Comparison of ENCODE assay signal across 8 mouse cellular contexts in the genomic region with DNA sequence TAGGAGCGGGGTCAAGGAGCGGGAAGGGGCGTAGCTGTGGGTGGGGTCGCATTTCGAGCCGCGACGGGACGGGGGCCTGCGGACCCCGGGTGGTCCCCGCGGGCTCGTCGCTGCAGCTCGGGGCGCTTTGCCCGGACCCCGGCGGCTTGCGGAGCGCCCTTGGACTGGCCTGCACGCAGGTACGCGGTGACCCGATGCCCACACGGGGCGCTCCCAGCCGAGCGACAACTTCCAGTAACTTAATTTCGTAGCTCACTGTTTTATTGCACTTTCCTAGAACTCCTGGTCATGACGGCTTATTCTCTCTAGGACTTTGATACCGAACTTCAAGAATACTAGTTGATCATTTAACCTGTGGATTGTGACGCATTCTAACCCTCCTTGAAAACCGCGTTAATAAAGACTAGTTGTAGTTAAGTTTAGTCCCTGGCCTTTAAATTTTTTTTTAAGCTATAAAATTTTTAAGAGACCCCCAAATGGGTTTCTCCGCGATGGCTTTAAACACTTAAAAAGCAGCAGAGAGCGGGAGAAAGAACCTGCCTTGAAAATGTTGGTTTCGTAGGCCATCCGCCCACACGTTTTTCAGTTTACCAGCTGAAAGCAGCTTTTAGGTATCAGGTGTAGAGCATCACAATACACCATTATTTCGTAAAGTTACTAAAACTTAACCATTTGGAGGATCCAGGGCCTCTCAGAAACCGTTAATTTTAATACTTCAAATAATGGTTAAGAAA. TPM values are rescaled to one million over a fixed set of nuclear protein-coding genes. Genes with fewer than 3 reads are reported as not detected.
DNase-seq lines count a peak whose midpoint lies in the region; ATAC-seq and TF ChIP-seq lines count a peak whose summit lies in the region.

No protein-coding gene starts in this region.

- no peak overlapping the region for H3K27ac ChIP-seq in thymus, adult 2 months (ENCODE audit: control insufficient read depth, insufficient read depth, low read length)
- peak overlapping the region; percentile 93 for H3K27ac ChIP-seq in heart, postnatal 0 days (ENCODE audit: low read depth)
- peak overlapping the region; percentile 84 for H3K27ac ChIP-seq in midbrain, embryonic 11.5 days (ENCODE audit: low read depth, low read length)

- H3K27me3 ChIP-seq in thymus, adult 2 months (ENCODE audit: control insufficient read depth, insufficient read depth, low read length): no peaks in the 10 kb centered on the region
- H3K27me3 ChIP-seq in heart, postnatal 0 days (ENCODE audit: control insufficient read depth, insufficient read depth, low read length): no peaks in the 10 kb centered on the region
- H3K27me3 ChIP-seq in midbrain, embryonic 11.5 days (ENCODE audit: control insufficient read depth, insufficient read depth, low read length): no peaks in the 10 kb centered on the region

- no peaks in the 10 kb centered on the region for H3K36me3 ChIP-seq in thymus, adult 2 months (ENCODE audit: control insufficient read depth, insufficient read depth, low read length)
- peaks cover 4% of the 10 kb centered on the region; the same call in 1 of the 2 replicates for H3K36me3 ChIP-seq in heart, postnatal 0 days (replicated peaks; ENCODE audit: control insufficient read depth, insufficient read depth, low read length)
- H3K36me3 ChIP-seq in midbrain, embryonic 11.5 days (ENCODE audit: control insufficient read depth, insufficient read depth, low read length): no peaks in the 10 kb centered on the region

- intact Hi-C loops in left cerebral cortex, postnatal 36 days (cut with DNase I): loop anchor here (5.0 kb wide), 1 partner anchor 230 kb away; a partner anchor contains a TSS

- H3K4me3 ChIP-seq in thymus, adult 2 months (ENCODE audit: control insufficient read depth, insufficient read depth, low read length): peak overlapping the region; percentile 84
- peak overlapping the region; percentile 81 for H3K4me3 ChIP-seq in heart, postnatal 0 days (ENCODE audit: low read depth, low read length)
- peak overlapping the region; percentile 99 for H3K4me3 ChIP-seq in midbrain, embryonic 11.5 days (ENCODE audit: low read depth, low read length)

- TF ChIP-seq EP300 in heart, postnatal 0 days (IDR thresholded peaks at IDR 0.05; ENCODE audit: low read depth): no peak

- no peaks in the 10 kb centered on the region for H3K9me3 ChIP-seq in heart, postnatal 0 days (replicated peaks; ENCODE audit: control insufficient read depth, low read length)
- no peaks in the 10 kb centered on the region for H3K9me3 ChIP-seq in midbrain, embryonic 11.5 days (ENCODE audit: control insufficient read depth, low read length)

- TF ChIP-seq CTCF in thymus, adult 2 months (IDR thresholded peaks at IDR 0.05; ENCODE audit: borderline replicate concordance, control insufficient read depth, extremely low read depth, insufficient read depth, low read length, poor library complexity): peak; percentile 35; the same call in 1 of the 2 replicates
- no peak for TF ChIP-seq CTCF in heart, postnatal 0 days (IDR thresholded peaks at IDR 0.05; ENCODE audit: low read depth)

- peaks cover 10% of the 10 kb centered on the region for H3K4me1 ChIP-seq in thymus, adult 2 months (replicated peaks; ENCODE audit: control insufficient read depth, insufficient read depth, low read length)
- peaks cover 30% of the 10 kb centered on the region for H3K4me1 ChIP-seq in heart, postnatal 0 days (ENCODE audit: control insufficient read depth, insufficient read depth)
- H3K4me1 ChIP-seq in midbrain, embryonic 11.5 days (ENCODE audit: control insufficient read depth, insufficient read depth, low read length): peaks cover 19% of the 10 kb centered on the region

- peak overlapping the region; percentile 90 for H3K9ac ChIP-seq in heart, postnatal 0 days (replicated peaks; ENCODE audit: low read depth, low read length)
- H3K9ac ChIP-seq in midbrain, embryonic 11.5 days (ENCODE audit: low read length): peak overlapping the region; percentile 98

- TF ChIP-seq POLR2A in thymus, adult 2 months (IDR thresholded peaks at IDR 0.05; ENCODE audit: control insufficient read depth, extremely low read depth, insufficient read depth, low read length, poor library complexity): no peak

- peak; percentile 37 for ATAC-seq in heart, postnatal 0 days (ENCODE audit: insufficient read depth, low read depth)
- ATAC-seq in midbrain, embryonic 11.5 days (ENCODE audit: low FRiP score): no peak
- ATAC-seq in megakaryocyte progenitor cell, adult 5-6 weeks (replicated peaks; ENCODE audit: poor library complexity): no peak

- DNase-seq in thymus, adult 2 months: no peak
- DNase-seq in thymus, postnatal 10 days (ENCODE audit: low spot score in 2 of 2): no peak
- DNase-seq in c-Kit-positive CD71-positive TER-119-positive erythroid progenitor cells, embryonic 14.5 days (ENCODE audit: low spot score): peak; percentile 34
- DNase-seq in heart, postnatal 0 days (ENCODE audit: low spot score): peak; percentile 30
- peak; percentile 66 to 78 for DNase-seq in kidney, postnatal 36 days
- DNase-seq in midbrain, embryonic 11.5 days (ENCODE audit: low spot score, missing footprints): peak; percentile 94
- no peak for DNase-seq in left cerebral cortex, postnatal 36 days (ENCODE audit: low spot score in 2 of 2)

- 2% methylated on average over 44 of the region's 44 CpGs for WGBS in thymus, adult 2 months
- 4% methylated on average over 43 of the region's 44 CpGs for WGBS in heart, postnatal 0 days
- 7% methylated on average over 37 of the region's 44 CpGs for WGBS in midbrain, embryonic 11.5 days

- peak overlapping the region; percentile 77 for H3K4me2 ChIP-seq in heart, postnatal 0 days (ENCODE audit: low read depth, low read length)
- H3K4me2 ChIP-seq in midbrain, embryonic 11.5 days: peak overlapping the region; percentile 73

RNA-seq across cellular contexts. Expression of a gene that starts 0.8 kb away (rescaled TPM):
- 161 and 179 TPM in 2 replicates for polyA plus RNA-seq in thymus, adult 2 months (2012; rRNA removed)
- 104 and 132 TPM in 2 replicates for total RNA-seq in heart, postnatal 0 days (2014; rRNA removed; ENCODE audit: low replicate concordance)
- polyA plus RNA-seq in heart, postnatal 0 days (2015; fragmentation: Nextera tagmentation; extraction: Ambion mirVana): 113 and 117 TPM in 2 replicates
- 135 and 153 TPM in 2 replicates for polyA plus RNA-seq in midbrain, embryonic 11.5 days (2014; fragmentation: Nextera tagmentation; extraction: Ambion mirVana)
- total RNA-seq in megakaryocyte progenitor cell, adult 5-6 weeks (2015): 98.1 and 98.8 TPM in 2 replicates
- total RNA-seq in megakaryocyte progenitor cell, adult 5-6 weeks (2017): 108 and 118 TPM in 2 replicates
- total RNA-seq in left cerebral cortex, postnatal 36 days (2021): 100 to 1,000 TPM; 101 to 117 TPM

Comparison
In these comparisons a context has a peak if more than half of its experiments do, and no peak if none do; other contexts are left out.
1. DNase-seq: peak in c-Kit-positive CD71-positive TER-119-positive erythroid progenitor cells, embryonic 14.5 days (single experiment), heart, postnatal 0 days (single experiment), kidney, postnatal 36 days (2 of 2) and midbrain, embryonic 11.5 days (single experiment); none in thymus, adult 2 months (single experiment), thymus, postnatal 10 days (0 of 2) and left cerebral cortex, postnatal 36 days (0 of 2).
2. Peak in every context shown above with its lines, with median percentiles within 50 percentile points of each other: H3K4me3 ChIP-seq.